Mouse (Mus musculus): ENCODE measurements around the gene Slc2a3. TPM values are rescaled to one million over a fixed set of nuclear protein-coding genes. Genes with fewer than 3 reads are reported as not detected.

The Slc2a3 gene
- polyA plus RNA-seq, 1 experiment from 2014 or later, result 13.4 TPM

DNA sequence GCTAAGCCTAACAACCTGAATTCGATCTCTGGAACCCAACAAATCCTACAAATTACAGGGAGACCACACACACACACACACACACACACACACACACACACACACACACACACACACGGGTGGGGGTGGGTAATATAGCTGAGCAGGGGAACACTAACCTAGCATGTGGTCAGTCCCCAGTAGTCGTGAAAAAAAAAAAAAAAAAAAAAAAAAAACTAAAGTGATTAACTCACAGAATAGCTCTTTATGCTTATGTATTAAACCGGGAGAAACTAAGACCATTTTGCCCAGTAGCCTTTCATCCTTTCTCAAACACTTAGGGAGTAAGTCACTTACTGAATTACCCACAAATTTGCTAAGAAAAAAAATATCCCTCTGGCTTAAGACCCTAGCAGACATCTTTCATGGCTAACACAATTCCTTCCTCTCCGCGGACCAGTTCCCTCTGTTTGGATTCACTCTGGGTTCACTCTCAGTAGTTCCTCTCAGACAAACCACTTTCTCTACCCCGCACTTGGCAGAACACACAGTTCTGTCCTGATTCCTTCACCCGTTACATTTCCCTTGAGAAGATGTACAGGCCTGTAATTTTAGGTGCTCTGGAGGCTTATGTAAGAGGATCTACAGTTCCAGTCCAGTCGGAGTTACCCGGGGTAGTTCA lies 670 bp downstream of the Slc2a3 start:
- H3K27me3 ChIP-seq (replicated peaks), result no peaks in the 10 kb centered on the region
- peak overlapping the region; percentile 96 for H3K4me2 ChIP-seq (replicated peaks)
- H3K9ac ChIP-seq, result peak overlapping the region; percentile 52
- no peak overlapping the region for H3K27ac ChIP-seq
- peak; percentile 8 for ATAC-seq
- H3K4me3 ChIP-seq (replicated peaks), result peak overlapping the region; percentile 53
- 0 out of 2 replicates have a peak, but pooled peaks cover 2% of the 10 kb centered on the region for H3K4me1 ChIP-seq (replicated peaks)
- H3K9me3 ChIP-seq, result no peaks in the 10 kb centered on the region
- 43% methylated on average over 10 of the region's 10 CpGs for WGBS
- no peaks in the 10 kb centered on the region for H3K36me3 ChIP-seq

DNA sequence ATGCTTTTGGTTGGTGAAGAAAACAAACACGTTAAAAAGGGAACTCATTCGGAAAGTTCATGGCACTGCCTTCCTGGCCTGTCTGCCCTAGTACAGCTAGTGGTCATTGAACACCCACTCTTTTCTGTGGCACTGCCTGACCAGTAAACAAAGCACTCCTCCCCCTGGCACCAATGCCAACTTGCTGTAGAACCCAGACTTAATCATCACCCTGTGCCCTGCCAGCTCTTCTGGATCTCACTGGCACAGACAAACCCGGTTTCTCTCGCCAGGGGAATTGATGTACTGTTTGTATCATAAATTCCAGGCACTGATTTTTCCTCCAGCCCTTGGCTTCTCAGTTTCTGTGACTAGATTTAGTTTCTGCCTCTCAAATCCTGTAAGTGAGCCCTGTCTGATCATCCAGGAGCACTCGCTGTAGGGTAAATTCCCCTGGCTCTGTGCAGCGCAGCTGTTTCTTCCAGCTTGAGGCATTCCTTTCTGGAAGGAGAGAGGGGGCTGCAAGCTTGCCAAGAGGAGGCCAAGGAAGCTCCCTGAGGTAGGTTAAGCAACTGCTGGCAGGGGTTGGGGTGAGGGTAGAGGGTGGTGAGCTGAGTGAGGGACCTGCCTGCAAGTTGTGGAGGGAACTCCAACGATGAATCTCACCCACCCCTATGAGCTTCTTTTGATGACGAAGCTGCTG lies 6.0 kb downstream of the Slc2a3 start:
- Histone ChIP-seq H3K4me2 (replicated peaks) (no peak overlapping the region), H3K4me1 (replicated peaks) (no peaks in the 10 kb centered on the region), H3K36me3 (no peaks in the 10 kb centered on the region), H3K27ac (no peak overlapping the region), H3K27me3 (replicated peaks) (no peaks in the 10 kb centered on the region), H3K9me3 (no peaks in the 10 kb centered on the region), H3K4me3 (replicated peaks) (no peak overlapping the region), H3K9ac (no peak overlapping the region)
- whole genome bisulfite sequencing, result 60% methylated on average over 8 of the region's 8 CpGs
- ATAC-seq, result no peak

DNA sequence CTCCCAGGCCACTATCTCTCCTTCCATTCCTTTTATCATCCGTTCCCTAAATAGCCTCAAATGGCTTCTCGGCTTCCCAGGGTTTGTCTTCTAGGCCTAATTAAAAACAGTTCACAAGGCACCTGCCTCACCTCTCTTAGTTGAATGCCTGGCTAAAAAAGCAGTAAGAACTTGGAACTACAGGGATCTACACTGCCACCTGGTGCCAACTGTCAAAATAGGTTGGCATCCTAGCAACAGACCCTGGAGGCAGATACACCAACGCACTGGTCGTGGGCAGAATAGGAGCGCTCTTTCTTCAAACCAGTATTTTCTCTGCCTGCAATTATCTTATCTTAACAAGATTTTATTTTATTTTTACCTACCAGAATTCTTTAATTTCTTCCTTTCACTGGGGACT lies 15.2 kb downstream of the Slc2a3 start:
- 36% methylated on average over 5 of the region's 5 CpGs for WGBS
- Histone ChIP-seq H3K27ac (no peak overlapping the region), H3K4me1 (replicated peaks) (0 out of 2 replicates have a peak, but pooled peaks cover 3% of the 10 kb centered on the region), H3K27me3 (replicated peaks) (no peaks in the 10 kb centered on the region), H3K36me3 (no peaks in the 10 kb centered on the region), H3K9me3 (no peaks in the 10 kb centered on the region), H3K9ac (no peak overlapping the region), H3K4me3 (replicated peaks) (no peak overlapping the region), H3K4me2 (replicated peaks) (no peak overlapping the region)
- 0 out of 2 replicates have a peak, but pooled peaks have one; percentile 34 for ATAC-seq

DNA sequence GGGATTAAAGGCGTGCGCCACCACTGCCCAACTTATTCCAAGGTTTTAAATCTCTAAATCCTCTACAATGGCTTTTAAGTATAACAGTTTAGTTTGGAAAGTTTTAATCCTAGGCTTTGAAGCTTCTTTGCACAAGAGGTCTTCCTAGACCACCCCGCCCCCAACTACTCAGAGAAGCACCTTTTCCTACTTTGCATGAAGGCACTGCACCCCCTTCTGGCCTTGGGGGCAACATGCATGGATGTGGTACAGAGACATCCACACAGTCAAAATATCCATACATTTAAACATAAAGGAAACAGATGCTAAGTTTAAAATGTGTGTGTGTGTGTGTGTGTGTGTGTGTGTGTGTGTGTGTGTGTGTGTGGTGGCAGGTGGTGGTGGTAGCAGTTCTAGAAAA lies 16.6 kb downstream of the Slc2a3 start:
- H3K27me3 ChIP-seq (replicated peaks), result no peaks in the 10 kb centered on the region
- no peak overlapping the region for H3K27ac ChIP-seq
- no peak for ATAC-seq
- H3K9me3 ChIP-seq, result no peaks in the 10 kb centered on the region
- H3K4me1 ChIP-seq (replicated peaks), result 0 out of 2 replicates have a peak, but pooled peaks cover 3% of the 10 kb centered on the region
- H3K9ac ChIP-seq, result no peak overlapping the region
- no peak overlapping the region for H3K4me2 ChIP-seq (replicated peaks)
- H3K4me3 ChIP-seq (replicated peaks), result no peak overlapping the region
- H3K36me3 ChIP-seq, result no peaks in the 10 kb centered on the region
- WGBS, result 99% methylated on average over 3 of the region's 3 CpGs

DNA sequence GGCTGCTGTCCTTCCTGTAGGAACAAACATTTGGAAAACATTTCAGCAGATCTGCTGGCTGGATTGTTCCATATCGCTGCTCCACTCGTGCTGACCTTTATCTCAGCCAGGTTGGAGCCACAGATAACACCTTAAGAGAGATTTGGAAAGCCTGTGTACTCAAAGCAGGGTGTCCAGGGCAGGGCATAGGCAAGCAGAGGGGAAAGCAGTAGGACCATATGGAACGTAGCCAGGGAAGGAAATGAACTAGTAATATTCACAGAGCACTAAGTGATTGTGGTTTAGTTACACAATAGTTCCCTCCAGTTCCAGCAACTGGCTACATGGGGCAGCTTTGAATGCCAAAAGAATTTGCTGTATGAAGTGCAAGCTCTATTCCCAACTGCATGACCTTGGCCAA lies 19.3 kb downstream of the Slc2a3 start:
- no peak for ATAC-seq
- Histone ChIP-seq H3K27ac (no peak overlapping the region), H3K36me3 (no peaks in the 10 kb centered on the region), H3K4me3 (replicated peaks) (no peak overlapping the region), H3K4me1 (replicated peaks) (0 out of 2 replicates have a peak, but pooled peaks cover 3% of the 10 kb centered on the region), H3K9me3 (no peaks in the 10 kb centered on the region), H3K9ac (no peak overlapping the region), H3K27me3 (replicated peaks) (no peaks in the 10 kb centered on the region), H3K4me2 (replicated peaks) (no peak overlapping the region)
- 40% methylated on average over 3 of the region's 3 CpGs for WGBS

GRCm38 (mm10) chr6:122781167-122781566 lies 20.3 kb downstream of the Slc2a3 start:
- Histone ChIP-seq H3K27me3 (replicated peaks) (no peaks in the 10 kb centered on the region), H3K4me3 (replicated peaks) (no peak overlapping the region), H3K4me2 (replicated peaks) (no peak overlapping the region), H3K4me1 (replicated peaks) (0 out of 2 replicates have a peak, but pooled peaks cover 3% of the 10 kb centered on the region), H3K36me3 (no peaks in the 10 kb centered on the region), H3K9me3 (no peaks in the 10 kb centered on the region), H3K27ac (no peak overlapping the region), H3K9ac (no peak overlapping the region)
- WGBS, result 50% methylated on average over 4 of the region's 4 CpGs
- ATAC-seq, result peak; percentile 50

GRCm38 (mm10) chr6:122779916-122780315 lies 21.5 kb downstream of the Slc2a3 start:
- H3K27me3 ChIP-seq (replicated peaks), result no peaks in the 10 kb centered on the region
- H3K9me3 ChIP-seq, result no peaks in the 10 kb centered on the region
- ATAC-seq, result no peak
- 0 out of 2 replicates have a peak, but pooled peaks cover 3% of the 10 kb centered on the region for H3K4me1 ChIP-seq (replicated peaks)
- no peak overlapping the region for H3K9ac ChIP-seq
- no peaks in the 10 kb centered on the region for H3K36me3 ChIP-seq
- H3K4me2 ChIP-seq (replicated peaks), result no peak overlapping the region
- H3K4me3 ChIP-seq (replicated peaks), result no peak overlapping the region
- WGBS, result 48% methylated on average over 1 of the region's 1 CpGs
- H3K27ac ChIP-seq, result no peak overlapping the region

DNA sequence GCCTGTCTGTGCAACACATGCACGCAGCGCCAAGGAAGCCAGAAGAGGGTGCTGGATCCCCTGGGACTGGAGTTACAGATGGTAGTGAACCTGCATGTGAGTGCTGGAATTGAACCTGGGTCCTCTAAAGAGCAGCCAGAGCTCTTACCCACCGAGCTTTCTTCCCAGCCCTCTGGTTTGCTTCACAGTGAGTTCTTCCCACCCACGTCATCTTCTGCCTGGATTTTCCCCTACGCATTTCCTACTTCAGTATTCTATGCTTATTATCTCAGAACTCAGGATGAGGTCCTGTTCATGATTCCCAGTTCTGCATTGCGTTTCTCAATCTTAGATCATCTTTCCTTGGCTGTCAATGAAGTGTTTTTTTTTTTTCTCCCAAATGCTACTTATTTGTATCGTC lies 25.4 kb downstream of the Slc2a3 start:
- WGBS, result 80% methylated on average over 7 of the region's 7 CpGs
- no peak overlapping the region for H3K9ac ChIP-seq
- H3K4me3 ChIP-seq (replicated peaks), result no peak overlapping the region
- H3K27me3 ChIP-seq (replicated peaks), result no peaks in the 10 kb centered on the region
- no peak overlapping the region for H3K27ac ChIP-seq
- no peaks in the 10 kb centered on the region for H3K4me1 ChIP-seq (replicated peaks)
- no peak overlapping the region for H3K4me2 ChIP-seq (replicated peaks)
- no peaks in the 10 kb centered on the region for H3K36me3 ChIP-seq
- no peak for ATAC-seq
- no peaks in the 10 kb centered on the region for H3K9me3 ChIP-seq

GRCm38 (mm10) chr6:122774345-122774744 lies 27.1 kb downstream of the Slc2a3 start:
- Histone ChIP-seq H3K9me3 (no peaks in the 10 kb centered on the region), H3K27me3 (replicated peaks) (no peaks in the 10 kb centered on the region), H3K36me3 (no peaks in the 10 kb centered on the region), H3K4me3 (replicated peaks) (no peak overlapping the region), H3K4me2 (replicated peaks) (no peak overlapping the region), H3K9ac (no peak overlapping the region), H3K4me1 (replicated peaks) (no peaks in the 10 kb centered on the region), H3K27ac (no peak overlapping the region)
- 94% methylated on average over 1 of the region's 1 CpGs for WGBS
- ATAC-seq, result no peak

DNA sequence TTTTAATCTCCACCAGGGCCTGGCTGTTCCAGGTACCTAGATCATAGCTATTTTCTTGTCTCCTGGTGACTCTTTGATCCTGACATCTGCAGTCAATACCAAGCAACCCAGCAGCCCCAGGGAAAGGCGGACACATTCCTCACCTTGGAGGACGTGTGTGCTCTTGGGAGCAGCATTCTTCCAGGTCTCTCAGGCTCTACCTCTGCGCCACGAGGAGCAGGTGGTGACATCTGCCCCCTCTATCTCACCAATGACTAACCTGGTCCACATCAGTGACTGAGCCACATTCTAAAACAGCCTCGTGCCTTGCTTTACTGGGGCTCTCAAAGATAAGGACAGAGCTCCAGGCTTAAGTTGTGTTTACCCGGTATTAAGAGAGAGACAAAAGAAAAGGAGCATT lies 28.7 kb downstream of the Slc2a3 start:
- H3K9ac ChIP-seq, result no peak overlapping the region
- no peaks in the 10 kb centered on the region for H3K4me1 ChIP-seq (replicated peaks)
- H3K9me3 ChIP-seq, result no peaks in the 10 kb centered on the region
- no peaks in the 10 kb centered on the region for H3K27me3 ChIP-seq (replicated peaks)
- H3K4me2 ChIP-seq (replicated peaks), result no peak overlapping the region
- WGBS, result 43% methylated on average over 6 of the region's 6 CpGs
- H3K27ac ChIP-seq, result no peak overlapping the region
- H3K36me3 ChIP-seq, result no peaks in the 10 kb centered on the region
- no peak overlapping the region for H3K4me3 ChIP-seq (replicated peaks)
- ATAC-seq, result peak; percentile 68; the same call in 1 of the 2 replicates

DNA sequence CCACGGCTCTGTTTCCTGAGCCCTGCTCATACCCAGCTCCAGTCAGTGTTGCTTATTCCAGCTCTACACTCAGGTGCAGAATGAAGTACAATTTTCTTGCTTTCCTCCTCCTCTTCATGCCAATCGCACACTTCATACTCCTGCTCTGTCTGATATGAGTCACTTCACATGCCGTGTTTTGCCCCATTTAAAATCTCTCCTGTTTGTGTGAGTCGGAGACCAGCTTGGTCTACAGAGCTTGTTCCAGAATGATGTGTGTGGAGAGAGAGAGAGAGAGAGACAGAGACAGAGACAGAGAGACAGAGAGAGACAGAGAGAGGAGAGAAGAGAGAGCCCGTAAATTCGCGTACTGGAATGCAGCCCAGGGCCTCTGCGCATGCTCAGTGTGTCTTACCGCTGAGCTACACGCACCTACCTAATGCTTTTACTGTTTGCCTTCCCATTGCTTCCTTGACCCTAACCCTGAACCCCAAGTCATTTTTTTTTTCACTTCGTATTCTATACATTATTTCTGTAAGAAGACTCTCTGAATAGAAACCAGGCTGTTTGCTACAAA lies 30.6 kb downstream of the Slc2a3 start:
- no peaks in the 10 kb centered on the region for H3K4me1 ChIP-seq (replicated peaks)
- whole genome bisulfite sequencing, result 81% methylated on average over 11 of the region's 11 CpGs

DNA sequence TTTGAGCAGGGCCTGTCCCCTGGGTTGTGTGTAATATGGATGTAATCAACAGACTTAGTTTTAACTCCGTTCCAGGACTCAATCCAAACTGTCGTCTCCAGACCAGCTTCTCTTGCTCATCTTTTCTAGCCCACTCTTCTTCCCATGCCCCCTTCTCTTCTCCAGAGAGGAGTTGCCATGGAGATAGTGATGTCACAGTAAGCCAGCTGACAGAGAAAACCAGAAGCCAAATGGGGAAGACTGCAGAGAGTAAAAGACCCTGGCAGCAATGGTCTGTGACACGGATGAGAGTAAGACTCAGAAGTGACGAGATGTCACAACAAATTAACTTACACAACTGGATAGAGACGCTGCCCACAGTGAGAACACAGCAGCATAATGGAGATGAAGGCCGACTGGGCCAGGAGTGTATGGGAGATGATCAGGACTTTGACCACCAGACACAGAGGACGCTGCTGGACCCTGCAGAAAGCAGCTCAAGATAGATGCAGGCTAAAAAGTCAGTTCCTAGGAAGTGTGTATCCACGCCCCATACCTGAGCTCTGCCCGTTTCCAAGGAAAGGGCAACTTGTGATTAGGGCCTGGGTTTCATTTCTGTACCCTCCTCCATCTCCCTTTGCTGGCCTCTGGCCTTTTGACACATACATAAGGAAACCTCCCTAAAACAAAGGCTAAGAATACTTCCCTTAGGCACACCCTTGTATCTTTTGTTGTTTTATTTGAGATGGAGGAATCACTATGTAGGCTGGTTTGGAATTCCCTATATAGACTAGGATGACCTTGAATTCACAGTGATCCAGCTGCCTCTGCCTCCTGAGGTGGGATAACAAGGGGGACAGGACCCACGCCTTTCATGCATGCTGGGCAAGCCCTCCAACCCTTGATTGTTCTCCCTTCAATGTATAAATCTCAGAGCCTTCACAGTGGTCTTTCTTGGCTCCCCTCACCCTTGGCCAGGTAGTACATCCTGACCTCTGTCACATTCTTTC lies 31.4 kb downstream of the Slc2a3 start:
- H3K27me3 ChIP-seq (replicated peaks), result no peaks in the 10 kb centered on the region
- WGBS, result 60% methylated on average over 10 of the region's 10 CpGs
- no peak overlapping the region for H3K9ac ChIP-seq
- H3K27ac ChIP-seq, result no peak overlapping the region
- H3K36me3 ChIP-seq, result no peaks in the 10 kb centered on the region
- H3K4me3 ChIP-seq (replicated peaks), result no peak overlapping the region
- H3K4me2 ChIP-seq (replicated peaks), result no peak overlapping the region
- H3K9me3 ChIP-seq, result no peaks in the 10 kb centered on the region
- no peak for ATAC-seq
- peaks cover 3% of the 10 kb centered on the region; the same call in 1 of the 2 replicates for H3K4me1 ChIP-seq (replicated peaks)

More for the DNA sequence above, 30.6 kb downstream of the Slc2a3 start:
- Histone ChIP-seq H3K9ac (no peak overlapping the region), H3K4me2 (replicated peaks) (no peak overlapping the region), H3K27ac (no peak overlapping the region), H3K4me3 (replicated peaks) (no peak overlapping the region), H3K9me3 (no peaks in the 10 kb centered on the region), H3K27me3 (replicated peaks) (no peaks in the 10 kb centered on the region), H3K36me3 (no peaks in the 10 kb centered on the region)
- no peak for ATAC-seq

Measured in intestine, embryonic 15.5 days (tissue).